Mouse (Mus musculus) forebrain, embryonic 11.5 days (tissue): Measurements from ENCODE around the gene Phactr1. TPM values are rescaled to one million over a fixed set of nuclear protein-coding genes. Genes with fewer than 3 reads are reported as not detected.

Source experiments
- ATAC-seq: fragments of 200-750 bp; cut with Nextera tagmentation; replicated peaks from 2 replicates; pipeline ENCODE4 v1.8.0; 2017; ENCODE audit warnings: moderate TSS enrichment; ENCODE audit not compliant: low FRiP score
- DNase-seq: peaks from one replicate; pipeline ENCODE4 v3.0.0-alpha.2; 2017; ENCODE audit warnings: low spot score
- H3K27ac ChIP-seq: fragments of 300-500 bp; sonication (generic); 2 replicates; pipeline ENCODE4 v1.5.1; 2014; ENCODE audit warnings: low read depth, low read length
- H3K27me3 ChIP-seq: fragments of 300-500 bp; sonication (generic); 2 replicates; pipeline ENCODE4 v1.6.1; 2014; ENCODE audit warnings: mild to moderate bottlenecking, low read length, mixed read lengths; ENCODE audit not compliant: control insufficient read depth, insufficient read depth
- H3K36me3 ChIP-seq: fragments of 300-500 bp; sonication (generic); 2 replicates; pipeline ENCODE4 v1.6.1; 2014; ENCODE audit warnings: mild to moderate bottlenecking, low read length, moderate library complexity, mixed read lengths; ENCODE audit not compliant: control insufficient read depth, insufficient read depth
- H3K4me1 ChIP-seq: fragments of 300-500 bp; sonication (generic); replicated peaks from 2 replicates; pipeline ENCODE4 v1.6.1; 2014; ENCODE audit warnings: low read length, mixed read lengths; ENCODE audit not compliant: control insufficient read depth, insufficient read depth
- H3K4me2 ChIP-seq: fragments of 300-500 bp; sonication (generic); 2 replicates; pipeline ENCODE4 v1.6.1; 2014; ENCODE audit warnings: low read depth, mild to moderate bottlenecking, low read length, moderate library complexity, mixed read lengths; ENCODE audit not compliant: severe bottlenecking
- H3K4me3 ChIP-seq: fragments of 300-500 bp; sonication (generic); 2 replicates; pipeline ENCODE4 v1.5.1; 2014; ENCODE audit warnings: low read depth, low read length
- H3K9ac ChIP-seq: fragments of 300-500 bp; sonication (generic); 2 replicates; pipeline ENCODE4 v1.6.1; 2014; ENCODE audit warnings: low read length
- H3K9me3 ChIP-seq: fragments of 300-500 bp; sonication (generic); 2 replicates; pipeline ENCODE4 v1.6.1; 2016; ENCODE audit warnings: low read length, mixed read lengths; ENCODE audit not compliant: control insufficient read depth
- WGBS: fragments of 180-500 bp; shearing (Covaris S2); extraction: QIAGEN DNeasy Blood & Tissue Kit; methylation state at CpG from one replicate; pipeline ENCODE4 v1.1.7; 2014; 5-methylcytosine and 5-hydroxymethylcytosine counted together
- polyA plus RNA-seq: library from polyadenylated mRNA; unstranded; fragments of >200 nt; fragmentation: Nextera tagmentation; extraction: Ambion mirVana; gene quantifications from 2 replicates; pipeline ENCODE4 v1.2.1, GENCODE M21; 2014

Phactr1 gene
- polyA plus RNA-seq, 1 experiment from 2014 or later = 12.4 TPM

DNA sequence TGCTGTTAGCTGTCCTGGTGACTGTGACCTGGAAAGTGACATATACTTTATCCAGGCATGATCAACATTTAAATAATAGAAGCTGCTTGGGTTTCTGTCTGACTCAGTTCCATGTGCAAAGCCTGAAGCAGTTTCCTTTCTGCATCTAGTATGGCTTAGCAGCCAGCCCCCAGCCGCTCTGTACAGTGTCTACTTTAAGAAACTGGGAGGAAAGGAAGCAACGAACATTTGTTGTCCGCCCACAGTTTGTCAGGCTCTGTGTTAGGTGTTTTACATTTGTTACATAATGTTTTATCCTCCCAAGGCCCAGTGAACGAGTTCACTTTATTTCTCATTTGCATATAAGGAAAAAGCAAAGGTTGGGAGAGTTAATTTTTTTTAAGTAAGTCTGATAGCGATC is 16.2 kb downstream of the Phactr1 start:
- no peaks in the 10 kb centered on the region for H3K9me3 ChIP-seq
- H3K27ac ChIP-seq = no peak overlapping the region
- WGBS = 83% methylated on average over 5 of the region's 5 CpGs
- no peak overlapping the region for H3K9ac ChIP-seq
- H3K27me3 ChIP-seq = no peaks in the 10 kb centered on the region
- no peaks in the 10 kb centered on the region for H3K4me1 ChIP-seq
- H3K4me2 ChIP-seq = no peak overlapping the region
- H3K4me3 ChIP-seq = no peak overlapping the region
- no peak for DNase-seq
- no peak for ATAC-seq
- H3K36me3 ChIP-seq = no peaks in the 10 kb centered on the region

DNA sequence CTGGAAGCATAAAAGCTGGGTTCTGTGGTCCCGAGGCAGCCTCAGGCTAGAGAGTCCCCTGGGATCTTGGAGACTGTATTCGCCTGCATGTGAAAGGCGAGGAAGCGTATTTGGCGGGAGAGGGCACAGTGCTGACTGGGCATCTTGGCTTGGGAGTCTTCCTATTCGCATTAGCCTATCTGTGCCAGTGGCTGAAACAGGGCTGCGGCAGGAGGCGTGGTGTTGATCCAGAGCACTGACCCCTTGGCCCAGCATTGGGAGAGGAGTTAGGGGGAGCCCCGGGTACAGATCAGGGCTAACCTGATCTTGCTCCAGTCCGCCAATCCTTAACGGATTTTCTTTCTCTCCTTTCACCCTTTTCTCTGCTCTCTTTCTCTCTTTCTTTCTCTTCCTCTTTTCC is 28.7 kb downstream of the Phactr1 start:
- H3K9ac ChIP-seq = peak overlapping the region; percentile 75; the same call in 1 of the 2 replicates
- H3K9me3 ChIP-seq = no peaks in the 10 kb centered on the region
- H3K27ac ChIP-seq = no peak overlapping the region
- 2% methylated on average over 11 of the region's 11 CpGs for WGBS
- H3K27me3 ChIP-seq = peaks cover 2% of the 10 kb centered on the region; the same call in 1 of the 2 replicates
- H3K4me3 ChIP-seq = peak overlapping the region; percentile 58
- H3K4me2 ChIP-seq = peak overlapping the region; percentile 89
- ATAC-seq (peak; percentile 79), DNase-seq (peak; percentile 61)
- no peaks in the 10 kb centered on the region for H3K36me3 ChIP-seq
- H3K4me1 ChIP-seq = no peaks in the 10 kb centered on the region

DNA sequence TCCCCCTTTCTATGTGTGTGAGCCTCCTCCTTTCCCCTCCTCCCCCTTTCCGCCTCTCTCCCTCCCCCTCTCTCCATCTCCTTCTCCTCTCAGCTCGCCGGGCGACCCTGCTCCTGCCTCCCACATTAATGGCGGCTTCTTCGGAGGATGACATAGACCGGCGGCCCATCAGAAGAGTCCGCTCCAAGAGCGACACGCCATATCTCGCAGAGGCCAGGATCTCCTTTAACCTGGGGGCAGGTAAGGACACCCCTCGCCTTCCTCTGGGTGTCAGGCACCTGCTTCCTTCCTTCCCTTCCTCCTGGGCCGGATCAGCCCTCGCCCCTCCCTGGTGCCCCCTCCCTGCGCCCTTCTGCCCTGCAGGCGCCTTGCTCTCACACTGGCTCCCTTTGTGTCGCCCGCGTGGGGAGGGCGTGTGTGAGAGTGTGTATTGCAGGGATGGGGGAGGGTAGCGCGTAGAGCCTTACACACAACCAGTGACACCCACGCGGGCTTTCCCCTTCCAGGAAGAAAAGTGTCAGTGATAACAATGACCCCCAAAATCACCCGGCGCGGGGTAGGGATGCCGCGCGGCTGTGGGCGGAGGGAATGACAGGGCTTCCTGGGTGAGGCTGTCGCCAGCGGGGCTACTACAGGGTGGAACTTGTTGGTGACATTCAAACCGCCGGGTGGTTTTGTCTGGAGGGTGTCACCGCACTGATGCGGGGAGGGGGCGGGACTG is 29.3 kb downstream of the Phactr1 start:
- H3K36me3 ChIP-seq = no peaks in the 10 kb centered on the region
- peaks cover 2% of the 10 kb centered on the region; the same call in 1 of the 2 replicates for H3K27me3 ChIP-seq
- no peaks in the 10 kb centered on the region for H3K4me1 ChIP-seq
- peak; percentile 80 for ATAC-seq
- H3K27ac ChIP-seq = no peak overlapping the region
- DNase-seq = peak; percentile 66
- H3K9me3 ChIP-seq = no peaks in the 10 kb centered on the region
- peak overlapping the region; percentile 89 for H3K4me2 ChIP-seq
- 1% methylated on average over 38 of the region's 39 CpGs for WGBS
- H3K9ac ChIP-seq = peak overlapping the region; percentile 75
- peak overlapping the region; percentile 58 for H3K4me3 ChIP-seq

DNA sequence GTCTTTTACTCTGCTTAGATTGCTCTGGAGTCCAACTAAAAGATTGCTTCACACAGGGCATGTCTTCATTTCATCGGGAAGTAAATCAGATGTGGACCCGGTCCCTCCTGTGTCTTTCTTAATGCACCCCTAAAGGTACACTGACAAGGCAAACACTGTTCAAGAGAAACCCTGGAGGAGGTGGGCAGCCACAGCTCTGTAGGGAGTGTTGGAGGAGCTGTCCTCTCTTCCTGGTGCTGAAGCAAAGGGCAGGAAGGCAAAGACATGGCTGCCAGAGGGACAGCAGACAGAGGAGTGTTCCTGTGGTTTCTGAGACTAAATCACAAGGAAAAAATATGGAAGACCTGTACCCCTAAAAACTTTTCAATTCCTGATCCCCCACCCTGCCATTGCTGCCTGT is 31.1 kb downstream of the Phactr1 start:
- Histone ChIP-seq H3K9ac (no peak overlapping the region), H3K4me2 (no peak overlapping the region)
- 25% methylated on average over 2 of the region's 2 CpGs for WGBS

DNA sequence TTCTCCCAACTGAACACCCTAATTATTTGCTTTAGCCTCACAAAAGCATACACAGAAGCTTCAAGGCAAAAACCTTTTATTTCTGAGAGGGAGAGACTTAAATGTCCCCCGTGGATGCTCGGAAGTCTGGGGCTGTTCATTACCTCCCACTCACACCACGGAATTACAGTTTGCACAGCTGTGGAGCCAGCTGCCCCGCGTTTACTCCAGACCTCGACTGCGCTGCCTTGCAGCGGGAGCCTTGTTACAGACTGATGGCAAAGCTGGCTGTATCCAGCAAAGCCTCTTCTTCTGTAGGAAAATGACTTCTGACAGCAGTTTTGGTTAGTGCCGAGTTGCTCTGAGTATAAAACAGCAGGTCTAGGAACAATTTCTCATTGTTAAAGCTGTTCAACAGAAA is 39.0 kb downstream of the Phactr1 start:
- no peaks in the 10 kb centered on the region for H3K4me1 ChIP-seq
- DNase-seq = peak; percentile 53
- no peak overlapping the region for H3K27ac ChIP-seq
- H3K9ac ChIP-seq = no peak overlapping the region
- no peaks in the 10 kb centered on the region for H3K27me3 ChIP-seq
- WGBS = 38% methylated on average over 9 of the region's 9 CpGs
- no peaks in the 10 kb centered on the region for H3K9me3 ChIP-seq
- no peak overlapping the region for H3K4me3 ChIP-seq
- no peaks in the 10 kb centered on the region for H3K36me3 ChIP-seq
- ATAC-seq = no peak
- no peak overlapping the region for H3K4me2 ChIP-seq

More for the DNA sequence above, 31.1 kb downstream of the Phactr1 start:
- H3K27me3 ChIP-seq = peaks cover 2% of the 10 kb centered on the region; the same call in 1 of the 2 replicates
- no peaks in the 10 kb centered on the region for H3K9me3 ChIP-seq
- H3K36me3 ChIP-seq = no peaks in the 10 kb centered on the region
- no peak for ATAC-seq
- peak; percentile 80 for DNase-seq
- H3K27ac ChIP-seq = no peak overlapping the region
- H3K4me3 ChIP-seq = no peak overlapping the region
- H3K4me1 ChIP-seq = no peaks in the 10 kb centered on the region

DNA sequence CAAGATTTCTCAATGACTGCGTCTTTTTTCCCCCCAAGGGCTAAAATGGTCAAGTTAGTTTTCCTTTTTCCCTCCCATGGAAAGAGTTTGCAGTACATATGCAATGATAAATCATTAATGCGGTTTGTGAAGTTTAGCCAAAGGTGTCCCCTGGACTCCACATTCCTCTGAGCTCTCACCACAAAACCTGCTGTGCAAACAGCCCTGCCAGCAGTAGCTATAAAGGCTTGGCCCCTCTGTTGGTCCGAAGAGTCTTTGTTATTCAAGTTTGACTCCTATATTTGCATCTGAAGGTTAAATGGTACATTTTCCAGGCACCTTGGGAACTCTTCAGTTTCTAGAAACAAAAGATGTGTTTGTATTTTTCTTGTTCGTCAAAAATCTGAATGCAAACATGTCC is 39.7 kb downstream of the Phactr1 start:
- DNase-seq (no peak), ATAC-seq (no peak)
- Histone ChIP-seq H3K4me2 (no peak overlapping the region), H3K9me3 (no peaks in the 10 kb centered on the region), H3K27me3 (no peaks in the 10 kb centered on the region), H3K4me3 (no peak overlapping the region), H3K36me3 (no peaks in the 10 kb centered on the region), H3K27ac (no peak overlapping the region), H3K9ac (no peak overlapping the region), H3K4me1 (no peaks in the 10 kb centered on the region)
- 45% methylated on average over 4 of the region's 4 CpGs for WGBS

DNA sequence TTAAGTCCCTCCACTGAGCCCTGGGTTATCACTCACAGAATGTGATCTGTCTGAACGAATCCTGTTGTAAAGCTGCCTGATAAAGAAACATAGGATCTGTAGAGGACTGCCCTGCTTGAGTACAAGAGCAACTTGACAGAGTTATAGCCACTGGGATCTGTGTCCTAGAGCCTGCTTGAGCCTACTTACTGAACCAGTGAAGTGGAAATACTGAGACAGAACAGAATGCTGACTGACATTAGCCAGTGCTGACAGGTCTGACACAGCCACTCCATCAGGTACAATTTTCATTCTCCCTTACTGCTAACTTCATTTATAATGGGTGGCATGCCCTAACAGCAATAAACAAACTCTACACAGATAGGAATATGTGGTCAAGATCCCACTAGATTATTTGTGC is 40.2 kb downstream of the Phactr1 start:
- H3K4me1 ChIP-seq = no peaks in the 10 kb centered on the region
- 24% methylated on average over 1 of the region's 1 CpGs for WGBS
- DNase-seq (no peak), ATAC-seq (no peak)
- H3K27ac ChIP-seq = no peak overlapping the region
- no peaks in the 10 kb centered on the region for H3K9me3 ChIP-seq
- H3K9ac ChIP-seq = no peak overlapping the region
- no peaks in the 10 kb centered on the region for H3K27me3 ChIP-seq
- H3K4me3 ChIP-seq = no peak overlapping the region
- H3K36me3 ChIP-seq = no peaks in the 10 kb centered on the region
- H3K4me2 ChIP-seq = no peak overlapping the region

DNA sequence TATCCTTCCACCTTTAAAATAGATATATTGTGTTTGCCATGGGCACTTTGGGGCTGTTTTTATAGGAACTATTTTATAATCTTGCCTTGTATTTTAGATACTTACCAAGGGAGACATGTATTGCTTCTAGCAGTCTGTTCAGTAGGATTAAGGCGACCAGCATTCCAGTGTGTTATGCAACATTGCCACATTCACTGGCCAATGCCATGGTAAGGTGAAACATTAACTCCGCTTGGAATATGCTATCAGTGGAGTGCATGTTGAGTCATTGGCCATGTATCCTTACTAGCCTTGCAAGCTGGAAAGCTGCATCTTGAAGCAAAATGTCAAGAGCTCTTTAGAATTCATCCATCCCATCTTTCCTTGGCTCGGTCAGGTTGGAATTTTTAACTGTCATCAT is 43.6 kb downstream of the Phactr1 start:
- H3K4me1 ChIP-seq = no peaks in the 10 kb centered on the region
- 81% methylated on average over 3 of the region's 3 CpGs for WGBS
- H3K4me3 ChIP-seq = no peak overlapping the region
- no peak overlapping the region for H3K4me2 ChIP-seq
- no peaks in the 10 kb centered on the region for H3K9me3 ChIP-seq
- no peak overlapping the region for H3K27ac ChIP-seq
- H3K36me3 ChIP-seq = no peaks in the 10 kb centered on the region
- no peaks in the 10 kb centered on the region for H3K27me3 ChIP-seq
- DNase-seq (no peak), ATAC-seq (no peak)
- no peak overlapping the region for H3K9ac ChIP-seq

DNA sequence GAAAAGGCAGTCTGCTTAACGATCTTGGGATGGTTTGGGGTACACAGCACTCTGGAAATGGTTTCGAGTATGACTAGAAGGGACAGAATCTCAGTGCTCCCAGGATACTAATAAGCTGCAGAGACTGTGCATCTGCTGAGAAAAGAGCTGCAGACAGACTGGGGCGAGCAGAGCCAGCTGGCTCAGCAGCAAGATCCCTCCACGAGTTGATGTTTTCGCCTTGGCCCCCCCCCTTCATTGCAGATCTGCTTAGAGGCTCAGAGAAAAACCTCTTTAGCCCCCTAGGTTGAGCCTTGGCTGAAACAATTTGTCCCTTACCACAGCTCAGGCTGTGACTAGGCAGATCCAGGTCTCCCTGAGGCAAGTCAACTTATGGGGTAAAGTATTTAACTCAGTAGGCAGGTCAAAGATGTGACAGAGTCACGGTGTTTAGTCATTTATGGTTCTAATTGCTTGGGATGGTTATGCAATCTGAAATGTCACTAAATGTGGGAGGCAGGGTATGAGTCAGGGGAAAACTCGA is 45.3 kb downstream of the Phactr1 start:
- H3K9ac ChIP-seq = no peak overlapping the region
- H3K27ac ChIP-seq = no peak overlapping the region
- no peak overlapping the region for H3K4me3 ChIP-seq
- 70% methylated on average over 7 of the region's 7 CpGs for WGBS
- DNase-seq = no peak
- no peaks in the 10 kb centered on the region for H3K9me3 ChIP-seq
- no peaks in the 10 kb centered on the region for H3K4me1 ChIP-seq
- H3K4me2 ChIP-seq = no peak overlapping the region
- ATAC-seq = no peak
- H3K27me3 ChIP-seq = no peaks in the 10 kb centered on the region
- no peaks in the 10 kb centered on the region for H3K36me3 ChIP-seq
